Mouse (Mus musculus) cerebellum, adult 2 months (tissue): Measurements from ENCODE around the gene Hsd17b2.

Source experiments
- CTCF ChIP-seq: fragments of 200-500 bp; IDR thresholded peaks from 2 replicates; pipeline ENCODE4 v1.5.1; 2011; ENCODE audit warnings: low read depth, mild to moderate bottlenecking, control low read depth, low read length, moderate library complexity, borderline replicate concordance; ENCODE audit not compliant: insufficient read depth
- POLR2A ChIP-seq: fragments of 200-500 bp; IDR thresholded peaks from 2 replicates; pipeline ENCODE4 v1.6.1; 2011; ENCODE audit warnings: low read length, control low read depth, borderline replicate concordance; ENCODE audit not compliant: insufficient read depth

DNA sequence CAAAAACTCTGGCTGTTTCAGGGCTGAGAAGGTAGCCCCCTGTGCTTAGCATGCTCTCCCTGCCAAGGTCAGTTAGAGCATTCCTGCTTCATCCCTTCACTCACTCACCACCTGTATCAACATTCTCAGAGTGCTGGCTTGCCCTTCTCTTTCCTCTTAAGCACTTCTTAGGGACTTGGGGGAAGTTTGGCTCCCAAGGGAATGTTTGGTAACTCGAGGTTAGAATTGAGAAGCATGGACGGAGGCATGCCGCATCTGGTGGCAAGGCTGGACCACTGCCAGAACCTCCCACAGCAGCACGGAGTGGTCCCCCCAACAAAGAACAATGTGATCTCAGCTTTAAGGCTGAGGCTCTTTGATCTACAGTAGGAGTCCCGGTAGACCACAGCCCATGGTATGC, 10.5 kb downstream of the Hsd17b2 start:
- TF ChIP-seq CTCF = no peak
- TF ChIP-seq POLR2A = no peak
